ENCODE assay signal across 11 mouse cellular contexts in the genomic region with DNA sequence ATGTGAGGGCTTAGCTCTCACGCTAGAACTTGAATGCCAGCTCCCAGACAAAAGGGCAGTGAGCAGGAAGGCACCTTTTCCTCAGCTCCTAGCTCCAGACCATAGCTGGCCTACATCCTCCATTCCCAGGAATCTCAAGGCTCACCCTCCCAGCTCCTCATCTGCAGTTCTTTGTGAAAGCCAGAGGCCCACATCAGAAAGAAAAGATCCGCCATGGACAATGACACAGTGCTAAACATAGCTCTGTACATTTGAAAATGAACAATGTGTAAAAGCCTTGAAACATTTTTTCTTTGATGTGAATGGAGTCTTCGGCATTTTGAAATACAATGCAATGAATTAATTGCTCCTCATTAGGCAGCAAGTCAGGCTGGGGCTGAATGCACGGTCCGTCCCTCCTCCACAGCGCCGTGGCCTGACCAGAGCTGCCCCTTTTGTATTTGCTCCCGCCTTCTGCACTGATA.
A peak's percentile ranks its signal among the peaks of the same experiment; 100 is the strongest.
DNase-seq lines count a peak whose midpoint lies in the region; ATAC-seq and TF ChIP-seq lines count a peak whose summit lies in the region.
"Had no signal": no experiment of that assay in that cellular context is flagged by ENCODE, and none has a peak within 500 bp of the region (broad histone marks: within the 10 kb centered on the region; RNA-seq: fewer than 3 reads in every experiment).

No protein-coding gene starts in this region.

- H3K79me2 ChIP-seq in heart, adult 2 months (replicated peaks; ENCODE audit: control insufficient read depth, insufficient read depth, low read length) = no peaks in the 10 kb centered on the region

- no peak for TF ChIP-seq POLR2A in heart, adult 2 months (IDR thresholded peaks at IDR 0.05; ENCODE audit: insufficient read depth, low read depth, low read length)

- peak overlapping the region; percentile 37 for H3K27ac ChIP-seq in heart, embryonic 13.5 days (replicated peaks)
- H3K27ac ChIP-seq in heart, adult 2 months = no peak overlapping the region
- H3K27ac ChIP-seq in hindbrain, embryonic 10.5 days = peak overlapping the region; percentile 85
- H3K27ac ChIP-seq in neural tube, embryonic 11.5 days (ENCODE audit: low read depth, low read length) = peak overlapping the region; percentile 58

- DNase-seq in heart, adult 2 months = no peak
- peak; percentile 68 for DNase-seq in embryo, embryonic 10.5 days (ENCODE audit: low spot score)
- DNase-seq in hindbrain, embryonic 10.5 days (ENCODE audit: low spot score) = peak; percentile 45
- DNase-seq in neural tube, embryonic 11.5 days (ENCODE audit: low spot score) = peak; percentile 48
- DNase-seq in liver = no peak
- no peak for DNase-seq in kidney, adult 8-10 months
- DNase-seq: cerebellum, adult 9-11 months; lung, adult 18-20 months had no signal

- no peak for TF ChIP-seq CTCF in heart, adult 2 months (IDR thresholded peaks at IDR 0.05)

- H3K36me3 ChIP-seq in heart, embryonic 13.5 days = peaks cover 26% of the 10 kb centered on the region
- H3K36me3 ChIP-seq in heart, adult 2 months (ENCODE audit: control insufficient read depth, insufficient read depth, low read length) = peaks cover 4% of the 10 kb centered on the region; the same call in 1 of the 2 replicates
- H3K36me3 ChIP-seq in hindbrain, embryonic 10.5 days = peaks cover 32% of the 10 kb centered on the region
- no peaks in the 10 kb centered on the region for H3K36me3 ChIP-seq in neural tube, embryonic 11.5 days (ENCODE audit: control insufficient read depth, insufficient read depth, low read length)

- H3K4me2 ChIP-seq in heart, embryonic 13.5 days = no peak overlapping the region
- H3K4me2 ChIP-seq in neural tube, embryonic 11.5 days (ENCODE audit: low read depth) = no peak overlapping the region

- WGBS in heart, embryonic 13.5 days = 31% methylated on average over 8 of the region's 8 CpGs
- WGBS in heart, adult 2 months = 46% methylated on average over 8 of the region's 8 CpGs
- WGBS in hindbrain, embryonic 10.5 days = 25% methylated on average over 8 of the region's 8 CpGs
- WGBS in neural tube, embryonic 11.5 days = 19% methylated on average over 8 of the region's 8 CpGs

- ATAC-seq in heart, embryonic 13.5 days (ENCODE audit: extremely low read depth, insufficient number of reproducible peaks, low FRiP score, low TSS enrichment) = no peak
- peak; percentile 82 for ATAC-seq in neural tube, embryonic 11.5 days (ENCODE audit: insufficient read depth, low FRiP score, low TSS enrichment)
- no peak for ATAC-seq in frontal cortex, adult (ENCODE audit: low TSS enrichment)
- ATAC-seq: Patski had no signal

- peaks cover 73% of the 10 kb centered on the region for H3K4me1 ChIP-seq in heart, embryonic 13.5 days
- H3K4me1 ChIP-seq in heart, adult 2 months (ENCODE audit: control insufficient read depth, insufficient read depth, low read length) = peaks cover 18% of the 10 kb centered on the region
- H3K4me1 ChIP-seq in hindbrain, embryonic 10.5 days (replicated peaks) = peaks cover 67% of the 10 kb centered on the region
- peaks cover 28% of the 10 kb centered on the region for H3K4me1 ChIP-seq in neural tube, embryonic 11.5 days (ENCODE audit: control insufficient read depth, insufficient read depth, low read length)

- no peaks in the 10 kb centered on the region for H3K27me3 ChIP-seq in heart, embryonic 13.5 days (replicated peaks)
- no peaks in the 10 kb centered on the region for H3K27me3 ChIP-seq in heart, adult 2 months (ENCODE audit: control insufficient read depth, insufficient read depth, low read length)
- peaks cover 20% of the 10 kb centered on the region for H3K27me3 ChIP-seq in hindbrain, embryonic 10.5 days (ENCODE audit: insufficient read depth, poor library complexity, severe bottlenecking)
- no peaks in the 10 kb centered on the region for H3K27me3 ChIP-seq in neural tube, embryonic 11.5 days (ENCODE audit: control insufficient read depth, insufficient read depth, low read length)
- H3K27me3 ChIP-seq: Patski had no signal

- no peaks in the 10 kb centered on the region for H3K9me3 ChIP-seq in heart, embryonic 13.5 days
- no peaks in the 10 kb centered on the region for H3K9me3 ChIP-seq in hindbrain, embryonic 10.5 days
- no peaks in the 10 kb centered on the region for H3K9me3 ChIP-seq in neural tube, embryonic 11.5 days (ENCODE audit: control insufficient read depth, low read length)

- peak overlapping the region; percentile 47; the same call in 1 of the 2 replicates for H3K9ac ChIP-seq in heart, embryonic 13.5 days
- H3K9ac ChIP-seq in heart, adult 2 months (ENCODE audit: low read depth, low read length) = no peak overlapping the region
- no peak overlapping the region; the same call in 1 of the 2 replicates for H3K9ac ChIP-seq in neural tube, embryonic 11.5 days (ENCODE audit: low read length)

- no peak for TF ChIP-seq EP300 in heart, adult 2 months (IDR thresholded peaks at IDR 0.05; ENCODE audit: insufficient read depth, low read depth, low read length)

- intact Hi-C loops in heart, adult 2 months (cut with DNase I) = loop anchor here (5.0 kb wide), 1 partner anchor 154 kb away; no protein-coding TSS in a partner anchor

- no peak overlapping the region for H3K4me3 ChIP-seq in heart, embryonic 13.5 days
- H3K4me3 ChIP-seq in heart, adult 2 months = no peak overlapping the region
- H3K4me3 ChIP-seq in hindbrain, embryonic 10.5 days = no peak overlapping the region
- H3K4me3 ChIP-seq in neural tube, embryonic 11.5 days (ENCODE audit: low read depth, low read length) = no peak overlapping the region

Comparison
In these comparisons a context has a peak if more than half of its experiments do, and no peak if none do; other contexts are left out.
1. DNase-seq: peak in embryo, embryonic 10.5 days (single experiment), hindbrain, embryonic 10.5 days (single experiment) and neural tube, embryonic 11.5 days (single experiment); none in heart, adult 2 months (0 of 2), liver (single experiment) and kidney, adult 8-10 months (0 of 2).